ENCODE assay signal across 26 mouse cellular contexts in the genomic region with DNA sequence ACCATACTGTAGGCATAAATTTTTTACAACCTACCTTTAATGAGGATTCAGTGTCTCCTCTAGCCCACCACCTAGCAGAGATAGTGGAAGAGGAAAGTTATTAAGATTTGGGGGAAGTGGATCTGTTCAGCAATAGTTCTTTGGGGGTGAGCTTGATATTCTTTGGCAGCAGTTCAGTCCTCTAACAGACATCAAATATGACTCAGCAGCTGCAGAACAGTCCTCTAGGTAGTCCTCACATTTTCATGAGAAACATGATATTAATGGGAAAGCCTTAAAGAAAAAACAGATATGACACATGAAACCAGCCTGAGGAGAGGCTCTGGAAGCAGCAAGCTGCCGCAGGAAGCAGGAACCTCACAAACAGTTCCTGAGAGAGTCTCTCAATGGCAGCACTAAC.
"Had no signal": no experiment of that assay in that cellular context is flagged by ENCODE, and none has a peak within 500 bp of the region (broad histone marks: within the 10 kb centered on the region; RNA-seq: fewer than 3 reads in every experiment).

No protein-coding gene starts in this region.

- H3K4me1 ChIP-seq: heart, embryonic 10.5 days; heart, embryonic 12.5 days; hindbrain, embryonic 10.5 days; hindbrain, embryonic 12.5 days; intestine, embryonic 15.5 days; limb, embryonic 10.5 days; limb, embryonic 12.5 days; liver, embryonic 13.5 days had no signal

- DNase-seq: gastrocnemius, postnatal 14 days; gastrocnemius, postnatal 36 days; heart, adult 11 months; heart, postnatal 10 days; heart, postnatal 4 days; kidney, adult 18-20 months; kidney, adult 8-10 months; kidney, postnatal 10 days; kidney, postnatal 25 days; kidney, postnatal 4 days; liver; liver, embryonic 13.5 days had no signal

- H3K9ac ChIP-seq: heart, embryonic 12.5 days; hindbrain, embryonic 12.5 days; hindbrain, embryonic 14.5 days; intestine, embryonic 15.5 days; limb, embryonic 12.5 days; liver, embryonic 13.5 days had no signal

- H3K27ac ChIP-seq: heart, embryonic 10.5 days; hindbrain, embryonic 10.5 days; hindbrain, embryonic 12.5 days; hindbrain, embryonic 14.5 days; intestine, embryonic 15.5 days; layer of hippocampus, adult 2 months; left cerebral cortex, adult 2 months; limb, embryonic 10.5 days; limb, embryonic 12.5 days; liver, embryonic 13.5 days had no signal

- H3K27me3 ChIP-seq: heart, embryonic 12.5 days; hindbrain, embryonic 12.5 days; intestine, embryonic 15.5 days; limb, embryonic 12.5 days; liver, embryonic 13.5 days had no signal

- H3K4me2 ChIP-seq: heart, embryonic 12.5 days; hindbrain, embryonic 12.5 days; hindbrain, embryonic 14.5 days; intestine, embryonic 15.5 days; limb, embryonic 12.5 days; liver, embryonic 11.5 days; liver, embryonic 13.5 days had no signal

- H3K36me3 ChIP-seq: heart, embryonic 10.5 days; heart, embryonic 12.5 days; hindbrain, embryonic 10.5 days; hindbrain, embryonic 12.5 days; intestine, embryonic 15.5 days; limb, embryonic 10.5 days; limb, embryonic 12.5 days; liver, embryonic 13.5 days had no signal

- H3K4me3 ChIP-seq: heart, embryonic 10.5 days; heart, embryonic 12.5 days; hindbrain, embryonic 10.5 days; hindbrain, embryonic 12.5 days; intestine, embryonic 15.5 days; layer of hippocampus, adult 2 months; left cerebral cortex, adult 2 months; limb, embryonic 10.5 days; limb, embryonic 12.5 days; liver, embryonic 13.5 days had no signal

- H3K9me3 ChIP-seq: heart, embryonic 10.5 days; hindbrain, embryonic 12.5 days; intestine, embryonic 15.5 days; limb, embryonic 10.5 days; liver, embryonic 13.5 days had no signal

- ATAC-seq: hindbrain, embryonic 16.5 days; inflammation-experienced regulatory T-cells, adult 6 months; intestine, embryonic 15.5 days; intestine, postnatal 0 days had no signal
